Mouse (Mus musculus) forebrain, embryonic 16.5 days (tissue): ENCODE measurements around the gene Usp48. TPM values are rescaled to one million over a fixed set of nuclear protein-coding genes. Genes with fewer than 3 reads are reported as not detected.

ENCODE experiments used
- ATAC-seq: fragments of 200-750 bp; cut with Nextera tagmentation; 2 replicates; pipeline ENCODE4 v1.8.0; 2017; ENCODE audit warnings: mild to moderate bottlenecking, moderate library complexity
- H3K27ac ChIP-seq: fragments of 300-500 bp; sonication (generic); 2 replicates; pipeline ENCODE4 v1.5.1; 2014; ENCODE audit warnings: low read length, control low read depth
- H3K27me3 ChIP-seq: fragments of 300-500 bp; sonication (generic); replicated peaks from 2 replicates; pipeline ENCODE4 v1.6.1; 2014; ENCODE audit warnings: low read length; ENCODE audit not compliant: control insufficient read depth, insufficient read depth
- H3K36me3 ChIP-seq: fragments of 300-500 bp; sonication (generic); 2 replicates; pipeline ENCODE4 v1.6.1; 2014; ENCODE audit not compliant: control insufficient read depth, insufficient read depth
- H3K4me1 ChIP-seq: fragments of 300-500 bp; sonication (generic); replicated peaks from 2 replicates; pipeline ENCODE4 v1.6.1; 2014; ENCODE audit warnings: low read length; ENCODE audit not compliant: control insufficient read depth, insufficient read depth
- H3K4me2 ChIP-seq: fragments of 300-500 bp; sonication (generic); 2 replicates; pipeline ENCODE4 v1.6.1; 2014; ENCODE audit warnings: mild to moderate bottlenecking, low read length, control low read depth
- H3K4me3 ChIP-seq: fragments of 300-500 bp; sonication (generic); replicated peaks from 2 replicates; pipeline ENCODE4 v1.5.1; 2014; ENCODE audit warnings: mild to moderate bottlenecking, low read length, control low read depth
- H3K9ac ChIP-seq: fragments of 300-500 bp; sonication (generic); replicated peaks from 2 replicates; pipeline ENCODE4 v1.6.1; 2014; ENCODE audit warnings: low read depth, low read length, control low read depth
- H3K9me3 ChIP-seq: fragments of 300-500 bp; sonication (generic); 2 replicates; pipeline ENCODE4 v1.6.1; 2016; ENCODE audit warnings: low read length; ENCODE audit not compliant: control insufficient read depth
- WGBS: fragments of 180-500 bp; shearing (Covaris S2); extraction: QIAGEN DNeasy Blood & Tissue Kit; methylation state at CpG from one replicate; pipeline ENCODE4 v1.1.7; 2014; 5-methylcytosine and 5-hydroxymethylcytosine counted together
- polyA plus RNA-seq: library from polyadenylated mRNA; unstranded; fragments of >200 nt; fragmentation: Nextera tagmentation; extraction: Ambion mirVana; gene quantifications from 2 replicates; pipeline ENCODE4 v1.2.1, GENCODE M21; 2015

The Usp48 gene
- polyA plus RNA-seq, 1 experiment from 2014 or later, result 80.1 TPM

DNA sequence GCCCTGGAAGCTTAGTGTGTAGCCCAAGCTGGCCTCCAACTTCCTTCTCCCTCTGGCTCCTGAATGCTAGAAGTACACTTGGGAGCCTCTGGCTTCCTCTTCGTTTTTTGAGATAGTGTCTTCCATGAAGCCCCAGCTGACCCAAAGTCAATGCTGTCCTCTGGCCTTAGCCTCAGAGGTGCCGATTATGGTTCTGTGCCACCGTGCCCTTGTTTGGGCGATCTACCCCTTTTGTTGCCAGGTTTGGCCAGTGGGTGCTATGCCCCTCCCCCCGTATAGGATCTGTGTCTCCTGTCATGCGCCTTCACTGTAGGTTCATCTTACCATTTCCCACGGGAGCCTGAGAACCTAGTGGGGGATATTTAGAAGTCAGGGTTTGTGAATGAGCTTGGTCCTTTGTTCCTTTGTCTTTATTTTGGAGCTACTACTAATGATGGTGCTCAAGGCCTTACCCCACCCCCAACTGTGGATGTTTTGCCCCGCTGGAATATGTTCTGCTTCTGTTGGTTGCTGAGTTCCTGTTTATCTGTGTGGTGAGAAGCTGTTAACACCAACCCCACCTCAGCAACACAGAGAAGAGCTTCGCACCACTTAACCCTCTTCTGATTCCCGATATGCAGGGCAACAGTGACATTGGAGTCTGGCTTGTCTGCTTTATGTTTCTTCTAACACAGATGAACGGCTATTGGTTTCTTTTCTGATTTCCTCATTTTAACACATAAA, 10.1 kb downstream of the Usp48 start:
- Histone ChIP-seq H3K9me3 (no peaks in the 10 kb centered on the region), H3K27ac (no peak overlapping the region), H3K9ac (no peak overlapping the region), H3K4me1 (peaks cover 4% of the 10 kb centered on the region; the same call in 1 of the 2 replicates), H3K36me3 (peaks cover 15% of the 10 kb centered on the region), H3K4me2 (no peak overlapping the region), H3K4me3 (no peak overlapping the region), H3K27me3 (no peaks in the 10 kb centered on the region)
- ATAC-seq, result no peak
- 77% methylated on average over 11 of the region's 11 CpGs for WGBS

GRCm38 (mm10) chr4:137607023-137607422, 13.5 kb downstream of the Usp48 start:
- no peaks in the 10 kb centered on the region for H3K9me3 ChIP-seq
- no peak overlapping the region for H3K27ac ChIP-seq
- H3K4me3 ChIP-seq, result no peak overlapping the region
- WGBS, result 91% methylated on average over 2 of the region's 2 CpGs
- ATAC-seq, result no peak
- peaks cover 26% of the 10 kb centered on the region for H3K36me3 ChIP-seq
- no peaks in the 10 kb centered on the region for H3K27me3 ChIP-seq
- no peak overlapping the region for H3K9ac ChIP-seq
- H3K4me1 ChIP-seq, result no peaks in the 10 kb centered on the region
- no peak overlapping the region for H3K4me2 ChIP-seq

DNA sequence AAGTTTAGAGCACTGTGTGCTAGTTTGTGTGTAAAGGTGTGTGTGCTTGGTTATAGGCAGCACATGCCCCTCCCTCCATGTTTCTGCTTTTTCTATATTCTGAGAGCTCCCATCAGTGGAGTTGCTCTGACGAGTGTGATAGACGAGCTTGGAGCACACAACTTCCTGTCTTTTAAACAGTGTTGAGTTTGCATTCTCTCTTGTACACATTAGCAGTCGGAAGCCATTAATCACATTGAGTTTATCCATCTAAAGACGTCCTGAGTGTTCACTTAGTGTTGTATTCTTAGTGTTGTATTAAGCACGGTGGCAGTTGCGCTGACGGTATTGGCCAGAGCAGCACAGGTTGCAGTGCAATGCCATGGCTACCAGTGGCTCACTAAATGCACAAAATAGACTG, 15.7 kb downstream of the Usp48 start:
- 90% methylated on average over 7 of the region's 7 CpGs for WGBS
- no peak overlapping the region for H3K27ac ChIP-seq
- H3K9me3 ChIP-seq, result no peaks in the 10 kb centered on the region
- ATAC-seq, result no peak
- peaks cover 34% of the 10 kb centered on the region for H3K36me3 ChIP-seq
- no peak overlapping the region for H3K9ac ChIP-seq
- H3K4me2 ChIP-seq, result no peak overlapping the region
- no peaks in the 10 kb centered on the region for H3K4me1 ChIP-seq
- no peaks in the 10 kb centered on the region for H3K27me3 ChIP-seq
- no peak overlapping the region for H3K4me3 ChIP-seq

DNA sequence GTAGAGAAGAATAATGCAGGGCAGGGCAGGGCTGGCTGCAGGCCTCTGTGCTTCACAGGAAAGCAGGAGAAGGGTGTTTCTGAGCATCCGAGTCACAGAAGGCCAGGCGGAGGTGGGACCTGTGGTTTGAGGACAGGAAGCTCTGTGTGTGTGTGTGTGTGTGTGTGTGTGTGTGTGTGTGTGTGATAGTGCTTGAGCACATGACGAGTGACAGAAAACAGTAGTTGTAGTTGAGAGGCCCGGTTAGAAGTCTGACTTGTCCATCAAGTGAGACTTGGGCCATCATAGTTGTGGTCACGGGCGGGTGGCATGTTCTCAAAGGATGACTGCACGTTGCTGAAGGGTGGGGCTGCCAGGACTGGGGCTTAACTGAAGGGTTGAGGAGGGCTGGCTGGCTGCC, 16.1 kb downstream of the Usp48 start:
- 90% methylated on average over 7 of the region's 7 CpGs for WGBS

DNA sequence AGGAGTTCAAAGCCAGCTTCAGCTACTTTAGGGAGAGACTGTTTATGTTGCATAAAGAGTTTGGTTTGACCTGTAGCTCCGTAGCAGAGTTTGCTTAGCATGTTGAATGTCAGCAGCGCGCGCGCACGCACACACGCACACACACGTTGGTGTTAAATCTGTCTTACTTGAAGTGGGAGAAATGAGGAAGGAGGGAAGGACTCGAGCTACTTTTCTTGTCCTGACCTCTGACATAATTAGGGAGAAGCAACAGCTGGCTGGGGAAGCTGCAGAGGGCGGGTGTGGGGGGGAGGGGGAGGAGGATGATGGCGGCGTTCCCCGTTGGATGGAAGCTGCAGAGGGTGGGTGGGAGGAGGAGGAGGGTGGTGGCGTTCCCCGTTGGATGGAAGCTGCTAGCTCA, 16.7 kb downstream of the Usp48 start:
- H3K9me3 ChIP-seq, result no peaks in the 10 kb centered on the region
- H3K4me3 ChIP-seq, result no peak overlapping the region
- H3K27me3 ChIP-seq, result no peaks in the 10 kb centered on the region
- peaks cover 34% of the 10 kb centered on the region for H3K36me3 ChIP-seq
- 81% methylated on average over 15 of the region's 15 CpGs for WGBS
- no peak overlapping the region for H3K4me2 ChIP-seq
- ATAC-seq, result no peak
- no peak overlapping the region for H3K9ac ChIP-seq
- no peaks in the 10 kb centered on the region for H3K4me1 ChIP-seq
- H3K27ac ChIP-seq, result no peak overlapping the region

More for the DNA sequence above, 16.1 kb downstream of the Usp48 start:
- Histone ChIP-seq H3K36me3 (peaks cover 34% of the 10 kb centered on the region), H3K4me1 (no peaks in the 10 kb centered on the region), H3K27ac (no peak overlapping the region), H3K4me3 (no peak overlapping the region), H3K9ac (no peak overlapping the region), H3K27me3 (no peaks in the 10 kb centered on the region), H3K4me2 (no peak overlapping the region), H3K9me3 (no peaks in the 10 kb centered on the region)
- ATAC-seq, result no peak

- no peak overlapping the region for H3K4me2 ChIP-seq
- H3K27me3 ChIP-seq, result no peaks in the 10 kb centered on the region
- H3K4me1 ChIP-seq, result no peaks in the 10 kb centered on the region
- no peak overlapping the region for H3K4me3 ChIP-seq
- H3K9ac ChIP-seq, result no peak overlapping the region
- H3K27ac ChIP-seq, result no peak overlapping the region
- no peak for ATAC-seq
- 94% methylated on average over 8 of the region's 8 CpGs for WGBS
- no peaks in the 10 kb centered on the region for H3K9me3 ChIP-seq
- H3K36me3 ChIP-seq, result peaks cover 35% of the 10 kb centered on the region
Observed at GRCm38 (mm10) chr4:137622847-137623246, 29.3 kb downstream of the Usp48 start.

GRCm38 (mm10) chr4:137627476-137628235, 34.1 kb downstream of the Usp48 start:
- Histone ChIP-seq H3K27me3 (no peaks in the 10 kb centered on the region), H3K4me1 (no peaks in the 10 kb centered on the region), H3K9me3 (no peaks in the 10 kb centered on the region), H3K36me3 (peaks cover 44% of the 10 kb centered on the region), H3K27ac (no peak overlapping the region), H3K4me2 (no peak overlapping the region), H3K9ac (no peak overlapping the region), H3K4me3 (no peak overlapping the region)
- whole genome bisulfite sequencing, result 38% methylated on average over 8 of the region's 8 CpGs
- ATAC-seq, result no peak

- ATAC-seq, result no peak
- H3K4me3 ChIP-seq, result no peak overlapping the region
- H3K27me3 ChIP-seq, result no peaks in the 10 kb centered on the region
- 60% methylated on average over 6 of the region's 6 CpGs for WGBS
- H3K9ac ChIP-seq, result no peak overlapping the region
- H3K36me3 ChIP-seq, result peaks cover 43% of the 10 kb centered on the region
- H3K4me2 ChIP-seq, result no peak overlapping the region
- H3K27ac ChIP-seq, result no peak overlapping the region
- no peaks in the 10 kb centered on the region for H3K4me1 ChIP-seq
- no peaks in the 10 kb centered on the region for H3K9me3 ChIP-seq
Observed at GRCm38 (mm10) chr4:137628400-137628799, 34.8 kb downstream of the Usp48 start.

DNA sequence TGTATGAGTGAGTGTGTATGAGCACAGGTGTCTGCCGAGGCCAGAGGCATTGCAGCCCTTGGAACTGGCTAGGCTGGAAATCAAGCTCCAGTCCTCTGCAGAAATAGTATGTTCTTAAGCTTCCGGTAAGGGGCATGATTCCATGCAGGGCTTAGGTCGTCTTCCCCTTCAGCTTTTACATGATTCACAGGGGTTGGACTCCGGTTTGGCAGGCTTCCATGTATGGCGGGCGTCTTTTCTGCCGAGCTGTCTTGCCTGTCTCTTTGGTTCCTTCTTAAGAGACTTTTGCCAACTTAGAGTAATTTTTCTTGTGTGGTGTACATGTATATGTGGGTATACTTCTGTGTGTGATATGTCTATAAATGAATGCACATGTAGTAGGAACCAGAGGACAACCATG, 35.8 kb downstream of the Usp48 start:
- 60% methylated on average over 7 of the region's 7 CpGs for WGBS
- no peak overlapping the region for H3K4me3 ChIP-seq
- no peak overlapping the region for H3K4me2 ChIP-seq
- no peak for ATAC-seq
- no peak overlapping the region for H3K9ac ChIP-seq
- H3K9me3 ChIP-seq, result no peaks in the 10 kb centered on the region
- peaks cover 44% of the 10 kb centered on the region for H3K36me3 ChIP-seq
- no peak overlapping the region for H3K27ac ChIP-seq
- no peaks in the 10 kb centered on the region for H3K27me3 ChIP-seq
- no peaks in the 10 kb centered on the region for H3K4me1 ChIP-seq
